Mouse (Mus musculus) heart, adult 8-10 months (tissue): ENCODE results near the gene Rpa1. TPM values are rescaled to one million over a fixed set of nuclear protein-coding genes. Genes with fewer than 3 reads are reported as not detected.

Source experiments
- DNase-seq: peaks from one replicate; pipeline ENCODE4 v3.0.0; 2022; ENCODE audit warnings: low spot score
- microRNA-seq: library from miRNA; unstranded; fragments of <30 nt; microRNA quantifications from one replicate; pipeline ENCODE4 v1.2.0, GENCODE M21; 2022
- total RNA-seq, 4 experiments: library from RNA; stranded (reverse); gene quantifications; 2 replicates each; pipeline ENCODE4 v1.2.4; 2022

Gene Rpa1
- total RNA-seq, 4 experiments from 2014 or later, result 62.6 to 69.4 (median 67.4) TPM

GRCm38 (mm10) chr11:75263274-75263963 is 84.7 kb downstream of the Rpa1 start:
- no peak for DNase-seq

- no peak for DNase-seq
Observed at GRCm38 (mm10) chr11:75262791-75263190, 85.3 kb downstream of the Rpa1 start.

- DNase-seq, result no peak
Observed at GRCm38 (mm10) chr11:75262181-75262580, 85.9 kb downstream of the Rpa1 start.

GRCm38 (mm10) chr11:75261730-75262129 is 86.4 kb downstream of the Rpa1 start:
- no peak for DNase-seq

GRCm38 (mm10) chr11:75261016-75261415 is 87.1 kb downstream of the Rpa1 start:
- DNase-seq, result no peak

- DNase-seq, result peak; percentile 30
Observed at GRCm38 (mm10) chr11:75259996-75260561, 88.0 kb downstream of the Rpa1 start.

- DNase-seq, result no peak
Observed at GRCm38 (mm10) chr11:75259416-75259815, 88.7 kb downstream of the Rpa1 start.

GRCm38 (mm10) chr11:75257056-75257648 is 91.0 kb downstream of the Rpa1 start:
- DNase-seq, result no peak

GRCm38 (mm10) chr11:75255330-75255729 is 92.8 kb downstream of the Rpa1 start:
- no peak for DNase-seq

GRCm38 (mm10) chr11:75254252-75254912 is 93.7 kb downstream of the Rpa1 start:
- peak; percentile 78 for DNase-seq

- DNase-seq, result no peak
Observed at GRCm38 (mm10) chr11:75251557-75252070, 96.5 kb downstream of the Rpa1 start.

- no peak for DNase-seq
Observed at GRCm38 (mm10) chr11:75251006-75251512, 97.1 kb downstream of the Rpa1 start.

- DNase-seq, result no peak
Observed at GRCm38 (mm10) chr11:75249588-75249987, 98.5 kb downstream of the Rpa1 start.

Small RNAs within 50 kb of the gene (microRNA-seq; reads per million reads assigned to microRNA genes)
- not detected for gene Gm47300

Other genes starting within 250 kb of the Rpa1 start
- 10 to 100 TPM in 3 of 4 experiments, 1 to 10 TPM in 1; 7.6 to 19.4 (median 16.8) TPM for gene Hic1, start 178.8 kb downstream of the Rpa1 start, total RNA-seq
- 1 to 10 TPM; 5.6 to 6.9 (median 5.9) TPM for gene Ovca2, start 169.5 kb downstream of the Rpa1 start, total RNA-seq
- 10 to 100 TPM in 2 of 4 experiments, 1 to 10 TPM in 2; 8.1 to 11.2 (median 9.7) TPM for gene Dph1, start 157.1 kb downstream of the Rpa1 start, total RNA-seq
- gene Rtn4rl1, start 154.5 kb downstream of the Rpa1 start, total RNA-seq, result 1 to 10 TPM; 5.2 to 7.9 (median 6.8) TPM
- gene Smyd4, start 109 bp upstream of the Rpa1 start, total RNA-seq, result 10 to 100 TPM in 1 of 4 experiments, 1 to 10 TPM in 3; 5.7 to 10.1 (median 8.3) TPM
- gene Serpinf1, start 74.4 kb upstream of the Rpa1 start, total RNA-seq, result 10 to 100 TPM; 13.2 to 18.3 (median 16.8) TPM
- not detected for gene Serpinf2, start 91.3 kb upstream of the Rpa1 start, total RNA-seq
- 10 to 100 TPM in 1 of 4 experiments, 1 to 10 TPM in 3; 7.9 to 10.1 (median 8.8) TPM for gene Wdr81, start 106.4 kb upstream of the Rpa1 start, total RNA-seq
- gene Tlcd2, start 113.4 kb upstream of the Rpa1 start, total RNA-seq, result 1 to 10 TPM; 2.8 to 5.1 (median 4.0) TPM
- gene Prpf8, start 138.5 kb upstream of the Rpa1 start, total RNA-seq, result 10 to 100 TPM; 92.4 to 99.5 (median 94.6) TPM
- 10 to 100 TPM; 47.8 to 61.5 (median 56.2) TPM for gene Rilp, start 161.8 kb upstream of the Rpa1 start, total RNA-seq
- 1 to 10 TPM; 6.3 to 8.5 (median 7.4) TPM for gene Scarf1, start 165.2 kb upstream of the Rpa1 start, total RNA-seq
- 10 to 100 TPM; 13.2 to 22.8 (median 20.1) TPM for gene Slc43a2, start 183.4 kb upstream of the Rpa1 start, total RNA-seq
- gene Pitpna, start 239.8 kb upstream of the Rpa1 start, total RNA-seq, result 100 to 1,000 TPM in 3 of 4 experiments, 10 to 100 TPM in 1; 89.5 to 110 (median 105) TPM